Mouse (Mus musculus) liver, embryonic 14.5 days (tissue): ENCODE data around the gene Tbc1d10c.

Experiments
- CTCF ChIP-seq: IDR thresholded peaks from 2 replicates; pipeline ENCODE4 v1.5.1; 2016; ENCODE audit warnings: antibody characterized with exemption, low read depth, control low read depth
- EP300 ChIP-seq: IDR thresholded peaks from 2 replicates; pipeline ENCODE4 v1.6.1; 2016; ENCODE audit warnings: antibody characterized with exemption, low read depth

DNA sequence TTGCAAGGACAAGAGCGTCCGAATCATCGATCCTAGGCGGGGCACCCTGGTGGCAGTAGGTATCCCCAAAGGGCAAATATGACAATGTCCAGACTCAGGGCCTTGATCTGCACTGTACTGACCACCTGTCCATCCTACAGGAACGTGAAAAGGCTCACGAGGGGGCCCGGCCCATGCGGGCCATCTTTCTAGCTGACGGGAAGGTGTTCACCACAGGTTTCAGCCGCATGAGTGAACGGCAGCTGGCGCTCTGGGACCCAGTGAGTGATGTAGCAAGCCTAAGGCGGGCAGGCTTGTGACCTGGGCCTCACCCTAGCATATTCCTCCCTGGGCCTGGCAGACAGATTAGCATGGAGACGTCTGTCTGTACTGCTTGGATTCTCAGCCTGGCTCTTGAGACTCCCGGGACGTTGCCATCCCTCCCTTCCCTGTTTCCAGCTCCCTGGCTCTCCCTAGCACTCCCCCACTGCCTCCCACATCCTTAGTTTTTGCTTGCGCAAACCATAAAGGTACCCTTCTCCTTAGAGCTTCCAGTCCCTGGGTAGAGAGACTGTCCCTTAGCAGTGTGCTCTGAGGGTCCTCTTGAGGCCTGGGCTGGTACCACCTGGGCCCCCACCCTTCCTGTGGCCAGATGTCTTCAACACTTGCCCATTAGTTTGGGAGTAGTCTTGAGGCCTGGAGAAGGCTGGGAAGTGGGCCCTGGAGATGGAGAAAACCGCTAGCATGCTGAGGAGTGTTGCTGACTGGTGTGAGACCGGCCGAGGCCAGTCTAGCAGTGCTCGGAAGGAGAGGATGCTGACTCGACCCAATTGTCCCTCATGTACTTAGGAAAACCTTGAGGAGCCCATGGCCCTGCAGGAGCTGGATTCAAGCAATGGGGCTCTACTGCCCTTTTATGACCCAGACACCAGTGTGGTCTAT is 40.3 kb downstream of the Tbc1d10c start:
- TF ChIP-seq CTCF (no peak), EP300 (no peak)
